Mouse (Mus musculus): ENCODE results near the gene Bcl2l12. TPM values are rescaled to one million over a fixed set of nuclear protein-coding genes. Genes with fewer than 3 reads are reported as not detected.
A peak's percentile ranks its signal among the peaks of the same experiment; 100 is the strongest.

Bcl2l12 gene
- polyA plus RNA-seq (2015; fragmentation: Nextera tagmentation; extraction: Ambion mirVana): 10.0 and 12.3 TPM in 2 replicates

GRCm38 (mm10) chr7:44998501-44998955 is at the start of gene Bcl2l12:
TSS of gene Bcl2l12 (minus strand) at chr7:44998712.
- peak within 1 kb of the TSS; percentile 69 for H3K27ac ChIP-seq
- no peaks in the 10 kb centered on the region for H3K27me3 ChIP-seq (replicated peaks)
- H3K9me3 ChIP-seq: no peaks in the 10 kb centered on the region
- peaks cover 27% of the 10 kb centered on the region for H3K36me3 ChIP-seq (replicated peaks)
- WGBS: 3% methylated on average over 18 of the region's 18 CpGs
- peak within 1 kb of the TSS; percentile 76 for H3K4me2 ChIP-seq
- ATAC-seq (replicated peaks): no peak
- H3K4me1 ChIP-seq: peaks cover 35% of the 10 kb centered on the region
- H3K9ac ChIP-seq: peak within 1 kb of the TSS; percentile 48
- H3K4me3 ChIP-seq: peak within 1 kb of the TSS; percentile 49

- Histone ChIP-seq H3K36me3 (replicated peaks) (peaks cover 61% of the 10 kb centered on the region), H3K9ac (no peak overlapping the region), H3K4me3 (no peak overlapping the region), H3K4me1 (peaks cover 26% of the 10 kb centered on the region), H3K4me2 (no peak overlapping the region), H3K27me3 (replicated peaks) (no peaks in the 10 kb centered on the region), H3K27ac (no peak overlapping the region), H3K9me3 (no peaks in the 10 kb centered on the region)
- WGBS: 95% methylated on average over 14 of the region's 14 CpGs
- no peak for ATAC-seq (replicated peaks)
Observed at GRCm38 (mm10) chr7:45047491-45047890, 49.0 kb upstream of the Bcl2l12 start.

GRCm38 (mm10) chr7:45046853-45047350 is 48.4 kb upstream of the Bcl2l12 start:
- ATAC-seq (replicated peaks): no peak
- WGBS: 95% methylated on average over 26 of the region's 26 CpGs
- peaks cover 25% of the 10 kb centered on the region for H3K4me1 ChIP-seq

GRCm38 (mm10) chr7:45045741-45046140 is 47.2 kb upstream of the Bcl2l12 start:
- no peaks in the 10 kb centered on the region for H3K27me3 ChIP-seq (replicated peaks)
- peaks cover 13% of the 10 kb centered on the region; the same call in 1 of the 2 replicates for H3K4me1 ChIP-seq
- no peak overlapping the region for H3K4me3 ChIP-seq
- H3K36me3 ChIP-seq (replicated peaks): peaks cover 76% of the 10 kb centered on the region
- no peak overlapping the region for H3K9ac ChIP-seq
- ATAC-seq (replicated peaks): no peak
- no peak overlapping the region for H3K27ac ChIP-seq
- H3K4me2 ChIP-seq: no peak overlapping the region
- WGBS: 93% methylated on average over 22 of the region's 22 CpGs
- no peaks in the 10 kb centered on the region for H3K9me3 ChIP-seq

More at GRCm38 (mm10) chr7:45046853-45047350, 48.4 kb upstream of the Bcl2l12 start:
- no peak overlapping the region for H3K4me2 ChIP-seq
- H3K36me3 ChIP-seq (replicated peaks): peaks cover 66% of the 10 kb centered on the region
- H3K9ac ChIP-seq: no peak overlapping the region
- no peak overlapping the region for H3K4me3 ChIP-seq
- no peaks in the 10 kb centered on the region for H3K27me3 ChIP-seq (replicated peaks)
- no peaks in the 10 kb centered on the region for H3K9me3 ChIP-seq
- H3K27ac ChIP-seq: no peak overlapping the region

- 96% methylated on average over 14 of the region's 14 CpGs for WGBS
- ATAC-seq (replicated peaks): no peak
- no peak overlapping the region for H3K9ac ChIP-seq
Observed at GRCm38 (mm10) chr7:45043307-45043706, 44.8 kb upstream of the Bcl2l12 start.

GRCm38 (mm10) chr7:45040851-45041250 is 42.3 kb upstream of the Bcl2l12 start:
- Histone ChIP-seq H3K9ac (no peak overlapping the region), H3K36me3 (replicated peaks) (peaks cover 80% of the 10 kb centered on the region), H3K4me3 (no peak overlapping the region), H3K9me3 (no peaks in the 10 kb centered on the region), H3K4me1 (no peaks in the 10 kb centered on the region), H3K27ac (no peak overlapping the region), H3K4me2 (no peak overlapping the region), H3K27me3 (replicated peaks) (no peaks in the 10 kb centered on the region)
- ATAC-seq (replicated peaks): no peak; the same call in 1 of the 2 replicates
- 94% methylated on average over 9 of the region's 9 CpGs for WGBS

More at GRCm38 (mm10) chr7:45043307-45043706, 44.8 kb upstream of the Bcl2l12 start:
- H3K9me3 ChIP-seq: no peaks in the 10 kb centered on the region
- H3K4me1 ChIP-seq: no peaks in the 10 kb centered on the region
- no peak overlapping the region for H3K27ac ChIP-seq
- H3K4me3 ChIP-seq: no peak overlapping the region
- H3K36me3 ChIP-seq (replicated peaks): peaks cover 78% of the 10 kb centered on the region
- no peaks in the 10 kb centered on the region for H3K27me3 ChIP-seq (replicated peaks)
- H3K4me2 ChIP-seq: no peak overlapping the region

GRCm38 (mm10) chr7:45038411-45038810 is 39.9 kb upstream of the Bcl2l12 start:
- peaks cover 86% of the 10 kb centered on the region for H3K36me3 ChIP-seq (replicated peaks)
- ATAC-seq (replicated peaks): no peak
- H3K27me3 ChIP-seq (replicated peaks): no peaks in the 10 kb centered on the region
- no peaks in the 10 kb centered on the region for H3K4me1 ChIP-seq
- H3K9me3 ChIP-seq: no peaks in the 10 kb centered on the region
- no peak overlapping the region for H3K4me2 ChIP-seq
- WGBS: 97% methylated on average over 9 of the region's 9 CpGs
- H3K4me3 ChIP-seq: no peak overlapping the region
- H3K27ac ChIP-seq: no peak overlapping the region
- H3K9ac ChIP-seq: no peak overlapping the region

GRCm38 (mm10) chr7:45037720-45038361 is 39.3 kb upstream of the Bcl2l12 start:
- Histone ChIP-seq H3K9ac (no peak overlapping the region), H3K9me3 (no peaks in the 10 kb centered on the region), H3K4me1 (no peaks in the 10 kb centered on the region), H3K27ac (no peak overlapping the region), H3K36me3 (replicated peaks) (peaks cover 86% of the 10 kb centered on the region), H3K4me3 (no peak overlapping the region), H3K27me3 (replicated peaks) (no peaks in the 10 kb centered on the region), H3K4me2 (no peak overlapping the region)
- 73% methylated on average over 7 of the region's 7 CpGs for WGBS
- no peak for ATAC-seq (replicated peaks)

- Histone ChIP-seq H3K4me3 (no peak overlapping the region), H3K36me3 (replicated peaks) (peaks cover 86% of the 10 kb centered on the region), H3K4me1 (no peaks in the 10 kb centered on the region), H3K27me3 (replicated peaks) (no peaks in the 10 kb centered on the region), H3K4me2 (no peak overlapping the region), H3K9ac (no peak overlapping the region), H3K27ac (no peak overlapping the region), H3K9me3 (no peaks in the 10 kb centered on the region)
- WGBS: 88% methylated on average over 11 of the region's 11 CpGs
- ATAC-seq (replicated peaks): no peak
Observed at GRCm38 (mm10) chr7:45036702-45037101, 38.2 kb upstream of the Bcl2l12 start.

- no peaks in the 10 kb centered on the region for H3K9me3 ChIP-seq
- 92% methylated on average over 3 of the region's 3 CpGs for WGBS
- H3K36me3 ChIP-seq (replicated peaks): peaks cover 88% of the 10 kb centered on the region
- H3K27ac ChIP-seq: no peak overlapping the region
- no peak overlapping the region for H3K9ac ChIP-seq
- no peak overlapping the region for H3K4me3 ChIP-seq
- H3K27me3 ChIP-seq (replicated peaks): no peaks in the 10 kb centered on the region
- no peaks in the 10 kb centered on the region for H3K4me1 ChIP-seq
- no peak for ATAC-seq (replicated peaks)
- no peak overlapping the region for H3K4me2 ChIP-seq
Observed at GRCm38 (mm10) chr7:45035631-45036030, 37.1 kb upstream of the Bcl2l12 start.

- 92% methylated on average over 19 of the region's 19 CpGs for WGBS
Observed at GRCm38 (mm10) chr7:45033722-45034359, 35.3 kb upstream of the Bcl2l12 start.

GRCm38 (mm10) chr7:45030857-45031256 is 32.3 kb upstream of the Bcl2l12 start:
- H3K9ac ChIP-seq: no peak overlapping the region
- peaks cover 9% of the 10 kb centered on the region; the same call in 1 of the 2 replicates for H3K4me1 ChIP-seq
- no peak overlapping the region for H3K4me2 ChIP-seq
- H3K9me3 ChIP-seq: no peaks in the 10 kb centered on the region
- no peaks in the 10 kb centered on the region for H3K27me3 ChIP-seq (replicated peaks)
- H3K4me3 ChIP-seq: no peak overlapping the region
- no peak for ATAC-seq (replicated peaks)
- H3K36me3 ChIP-seq (replicated peaks): peaks cover 84% of the 10 kb centered on the region
- H3K27ac ChIP-seq: no peak overlapping the region
- 98% methylated on average over 8 of the region's 8 CpGs for WGBS

More at GRCm38 (mm10) chr7:45033722-45034359, 35.3 kb upstream of the Bcl2l12 start:
- H3K27ac ChIP-seq: no peak overlapping the region
- H3K4me2 ChIP-seq: no peak overlapping the region
- peaks cover 90% of the 10 kb centered on the region for H3K36me3 ChIP-seq (replicated peaks)
- H3K4me1 ChIP-seq: no peaks in the 10 kb centered on the region
- no peaks in the 10 kb centered on the region for H3K27me3 ChIP-seq (replicated peaks)
- H3K9me3 ChIP-seq: no peaks in the 10 kb centered on the region
- no peak for ATAC-seq (replicated peaks)
- H3K9ac ChIP-seq: no peak overlapping the region
- H3K4me3 ChIP-seq: no peak overlapping the region
